Mouse (Mus musculus) midbrain, embryonic 15.5 days (tissue): ENCODE results near the gene Nop14. TPM values are rescaled to one million over a fixed set of nuclear protein-coding genes. Genes with fewer than 3 reads are reported as not detected.
"Not testable (repeated sequence)": the region's sequence is repeated elsewhere in the genome, so short reads cannot be mapped to it uniquely, and the experiment has no call there.

ENCODE experiments used
- ATAC-seq: fragments of 200-750 bp; cut with Nextera tagmentation; replicated peaks from 2 replicates; pipeline ENCODE4 v1.8.0; 2017; ENCODE audit warnings: moderate TSS enrichment
- H3K27ac ChIP-seq: fragments of 300-500 bp; sonication (generic); 2 replicates; pipeline ENCODE4 v1.5.1; 2015; ENCODE audit warnings: mild to moderate bottlenecking, inconsistent platforms
- H3K27me3 ChIP-seq: fragments of 300-500 bp; sonication (generic); replicated peaks from 2 replicates; pipeline ENCODE4 v1.6.1; 2015; ENCODE audit warnings: inconsistent platforms
- H3K36me3 ChIP-seq: fragments of 300-500 bp; sonication (generic); replicated peaks from 2 replicates; pipeline ENCODE4 v1.6.1; 2015; ENCODE audit warnings: inconsistent platforms
- H3K4me1 ChIP-seq: fragments of 300-500 bp; sonication (generic); 2 replicates; pipeline ENCODE4 v1.6.1; 2015; ENCODE audit warnings: inconsistent platforms
- H3K4me2 ChIP-seq: fragments of 300-500 bp; sonication (generic); 2 replicates; pipeline ENCODE4 v1.6.1; 2015; ENCODE audit warnings: inconsistent platforms, mild to moderate bottlenecking, moderate library complexity
- H3K4me3 ChIP-seq: fragments of 300-500 bp; sonication (generic); 2 replicates; pipeline ENCODE4 v1.5.1; 2015; ENCODE audit warnings: mild to moderate bottlenecking, inconsistent platforms
- H3K9ac ChIP-seq: fragments of 300-500 bp; sonication (generic); 2 replicates; pipeline ENCODE4 v1.6.1; 2015; ENCODE audit warnings: mild to moderate bottlenecking, inconsistent platforms
- H3K9me3 ChIP-seq: fragments of 300-500 bp; sonication (generic); 2 replicates; pipeline ENCODE4 v1.6.1; 2016; ENCODE audit warnings: inconsistent platforms
- WGBS: fragments of 180-500 bp; shearing (Covaris S2); methylation state at CpG from one replicate; pipeline ENCODE4 v1.1.7; 2015; ENCODE audit warnings: mixed read lengths; 5-methylcytosine and 5-hydroxymethylcytosine counted together
- polyA plus RNA-seq: library from polyadenylated mRNA; unstranded; fragments of >200 nt; fragmentation: Nextera tagmentation; extraction: Ambion mirVana; gene quantifications from 2 replicates; pipeline ENCODE4 v1.2.1, GENCODE M21; 2015

Gene Nop14
- polyA plus RNA-seq, 1 experiment from 2014 or later: 20.2 TPM

DNA sequence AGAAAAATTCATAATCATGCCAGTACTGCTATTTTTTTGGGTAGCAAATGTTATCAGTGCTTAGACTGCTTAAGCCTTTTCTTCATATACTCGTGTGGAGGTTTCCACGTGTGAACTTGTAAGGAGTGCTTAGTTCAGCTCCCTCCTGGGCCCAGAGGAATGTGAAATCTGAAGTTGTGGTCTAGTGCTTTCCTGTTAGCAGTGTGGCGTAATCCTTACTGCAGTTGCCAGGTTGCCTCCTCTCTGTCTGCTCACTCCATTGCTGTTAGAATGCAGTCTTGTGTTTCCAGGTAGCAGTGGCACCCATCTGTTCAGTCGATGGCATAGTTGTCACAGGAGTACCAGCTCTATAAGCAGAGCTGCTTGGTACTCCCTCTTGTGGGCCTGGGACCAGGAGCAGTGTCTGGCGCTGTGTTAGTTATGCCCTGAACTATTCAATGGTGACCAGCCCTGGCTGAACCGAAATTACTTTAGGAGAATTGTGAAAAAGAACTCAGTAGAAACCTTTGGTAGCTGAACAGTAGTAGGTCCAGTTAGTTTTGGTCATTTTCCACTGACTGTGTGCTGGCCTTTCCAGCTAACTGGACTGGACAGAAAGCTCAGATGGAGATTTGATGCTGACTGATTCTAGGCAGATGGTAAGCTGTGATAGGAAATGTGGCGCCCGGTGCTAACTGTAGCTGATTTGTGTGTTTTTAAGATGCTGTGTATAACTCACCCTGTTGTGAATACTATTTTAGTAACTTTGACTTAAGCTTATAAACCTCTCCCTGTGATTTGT lies 52.7 kb downstream of the Nop14 start:
- H3K9ac ChIP-seq: no peak overlapping the region
- no peaks in the 10 kb centered on the region for H3K4me1 ChIP-seq
- no peaks in the 10 kb centered on the region for H3K27me3 ChIP-seq
- 87% methylated on average over 8 of the region's 8 CpGs for WGBS
- H3K27ac ChIP-seq: no peak overlapping the region
- no peaks in the 10 kb centered on the region for H3K9me3 ChIP-seq
- no peak for ATAC-seq
- peaks cover 38% of the 10 kb centered on the region for H3K36me3 ChIP-seq
- no peak overlapping the region for H3K4me3 ChIP-seq
- H3K4me2 ChIP-seq: no peak overlapping the region

GRCm38 (mm10) chr5:34604576-34604975 lies 55.4 kb downstream of the Nop14 start:
- 95% methylated on average over 5 of the region's 5 CpGs for WGBS

GRCm38 (mm10) chr5:34593202-34593727 lies 66.7 kb downstream of the Nop14 start:
- Histone ChIP-seq H3K27me3 (no peaks in the 10 kb centered on the region), H3K4me3 (no peak overlapping the region), H3K4me1 (peaks cover 13% of the 10 kb centered on the region), H3K27ac (no peak overlapping the region), H3K9me3 (no peaks in the 10 kb centered on the region), H3K9ac (no peak overlapping the region), H3K4me2 (no peak overlapping the region), H3K36me3 (0 out of 2 replicates have a peak, but pooled peaks cover 3% of the 10 kb centered on the region)
- no peak for ATAC-seq
- 94% methylated on average over 9 of the region's 9 CpGs for WGBS

More at GRCm38 (mm10) chr5:34604576-34604975, 55.4 kb downstream of the Nop14 start:
- no peak overlapping the region for H3K4me2 ChIP-seq
- ATAC-seq: no peak
- H3K27ac ChIP-seq: no peak overlapping the region
- no peaks in the 10 kb centered on the region for H3K9me3 ChIP-seq
- H3K4me1 ChIP-seq: no peaks in the 10 kb centered on the region
- H3K36me3 ChIP-seq: peaks cover 24% of the 10 kb centered on the region; the same call in 1 of the 2 replicates
- H3K27me3 ChIP-seq: no peaks in the 10 kb centered on the region
- no peak overlapping the region for H3K4me3 ChIP-seq
- H3K9ac ChIP-seq: no peak overlapping the region

- Histone ChIP-seq H3K4me1 (peaks cover 16% of the 10 kb centered on the region), H3K4me2 (no peak overlapping the region), H3K9ac (no peak overlapping the region), H3K4me3 (no peak overlapping the region), H3K36me3 (no peaks in the 10 kb centered on the region), H3K27ac (no peak overlapping the region), H3K9me3 (no peaks in the 10 kb centered on the region), H3K27me3 (no peaks in the 10 kb centered on the region)
- WGBS: 94% methylated on average over 6 of the region's 6 CpGs
- no peak for ATAC-seq
These were observed 67.3 kb downstream of the Nop14 start for GRCm38 (mm10) chr5:34592666-34593065.

DNA sequence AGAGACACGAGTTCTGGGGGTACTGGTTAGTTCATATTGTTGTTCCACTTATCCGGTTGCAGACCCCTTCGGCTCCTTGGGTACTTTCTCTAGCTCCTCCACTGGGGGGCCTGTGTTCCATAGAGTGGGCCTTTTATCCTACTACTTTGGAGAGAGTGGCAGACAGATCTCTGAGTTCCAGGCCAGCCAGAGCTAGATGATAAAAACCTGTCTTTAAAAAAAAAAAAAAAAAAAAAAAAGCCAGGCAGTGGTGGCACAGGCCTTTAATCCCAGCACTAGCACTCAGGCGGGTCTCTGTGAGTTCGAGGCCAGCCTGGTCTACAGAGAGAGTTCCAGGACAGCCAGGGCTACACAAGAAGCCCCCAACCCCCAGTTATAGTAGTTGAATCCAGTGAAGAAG lies 67.7 kb downstream of the Nop14 start:
- H3K4me1 ChIP-seq: peaks cover 21% of the 10 kb centered on the region
- WGBS: 69% methylated on average over 5 of the region's 5 CpGs
- H3K9me3 ChIP-seq, H3K27me3 ChIP-seq, H3K27ac ChIP-seq, ATAC-seq, H3K9ac ChIP-seq, H3K4me2 ChIP-seq, H3K4me3 ChIP-seq, H3K36me3 ChIP-seq: not testable (repeated sequence)

DNA sequence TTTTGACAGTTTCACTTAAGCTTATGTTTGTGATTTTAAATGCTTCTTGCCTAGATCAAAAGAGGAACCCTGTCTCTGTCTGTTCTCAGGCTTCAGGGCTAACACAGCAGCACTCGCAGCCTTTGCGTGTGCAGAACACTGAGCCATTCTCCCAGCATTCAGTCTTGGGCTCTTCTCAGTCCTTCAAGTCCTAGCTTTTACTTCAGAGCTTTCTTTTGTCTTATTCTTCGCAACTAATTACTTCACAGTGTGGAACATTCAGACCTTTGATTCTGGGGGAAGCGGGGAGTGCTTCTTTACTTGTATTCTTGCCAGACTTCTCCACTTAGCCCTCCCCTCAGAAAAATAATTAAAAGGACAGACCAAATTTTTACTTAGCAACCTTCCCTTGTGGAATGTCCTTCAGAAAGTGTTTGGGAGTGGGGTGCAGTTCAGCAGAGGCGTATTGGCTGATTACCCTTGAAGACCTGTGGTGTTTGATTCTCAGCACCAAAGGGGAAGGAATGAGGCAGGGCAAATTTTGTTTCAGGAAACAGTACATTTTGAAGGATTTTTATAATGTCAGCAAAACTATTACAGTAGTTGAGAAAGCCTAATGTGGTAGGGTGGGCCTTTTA lies 68.5 kb downstream of the Nop14 start:
- H3K36me3 ChIP-seq: no peaks in the 10 kb centered on the region
- H3K4me2 ChIP-seq: no peak overlapping the region
- no peaks in the 10 kb centered on the region for H3K9me3 ChIP-seq
- H3K4me1 ChIP-seq: peaks cover 25% of the 10 kb centered on the region
- no peak overlapping the region for H3K4me3 ChIP-seq
- H3K27ac ChIP-seq: peak overlapping the region; percentile 30; the same call in 1 of the 2 replicates
- WGBS: 20% methylated on average over 5 of the region's 5 CpGs
- ATAC-seq: no peak
- no peaks in the 10 kb centered on the region for H3K27me3 ChIP-seq
- H3K9ac ChIP-seq: no peak overlapping the region

DNA sequence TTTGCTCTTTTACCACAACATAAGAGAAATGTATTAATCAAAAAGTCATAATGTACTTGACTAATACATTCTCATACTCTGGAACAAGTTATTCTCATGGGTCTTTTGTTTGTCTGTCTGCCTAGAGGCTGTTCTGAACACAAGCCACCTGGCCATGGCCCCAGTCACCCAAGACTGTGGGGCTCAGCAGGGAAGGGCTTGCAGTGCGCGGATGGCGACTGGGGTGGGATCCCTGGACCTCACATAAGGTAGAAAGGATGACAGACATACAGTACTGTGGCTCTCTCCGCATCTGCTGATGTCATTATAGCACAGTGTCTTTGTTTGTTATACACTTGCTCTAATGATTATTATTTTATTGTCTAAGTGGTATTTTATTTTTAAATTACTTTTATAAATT lies 69.2 kb downstream of the Nop14 start:
- no peaks in the 10 kb centered on the region for H3K9me3 ChIP-seq
- H3K27ac ChIP-seq: no peak overlapping the region
- no peak overlapping the region for H3K4me3 ChIP-seq
- no peaks in the 10 kb centered on the region for H3K27me3 ChIP-seq
- no peak overlapping the region for H3K9ac ChIP-seq
- H3K4me1 ChIP-seq: peaks cover 25% of the 10 kb centered on the region
- no peak overlapping the region for H3K4me2 ChIP-seq
- 28% methylated on average over 4 of the region's 4 CpGs for WGBS
- no peak for ATAC-seq
- no peaks in the 10 kb centered on the region for H3K36me3 ChIP-seq

- Histone ChIP-seq H3K4me2 (no peak overlapping the region), H3K27me3 (no peaks in the 10 kb centered on the region), H3K27ac (no peak overlapping the region), H3K36me3 (no peaks in the 10 kb centered on the region), H3K4me1 (peaks cover 25% of the 10 kb centered on the region), H3K9ac (no peak overlapping the region), H3K4me3 (no peak overlapping the region), H3K9me3 (no peaks in the 10 kb centered on the region)
- ATAC-seq: no peak
- WGBS: 5% methylated on average over 5 of the region's 5 CpGs
These were observed 69.9 kb downstream of the Nop14 start for GRCm38 (mm10) chr5:34590059-34590458.

Other genes with a start within 250 kb of the Nop14 start
- 10.9 and 13.0 TPM in 2 replicates for gene Tnip2, start 146.2 kb downstream of the Nop14 start, polyA plus RNA-seq
- 25.4 and 25.9 TPM in 2 replicates for gene Sh3bp2, start 134.3 kb downstream of the Nop14 start, polyA plus RNA-seq
- gene Add1, start 86.5 kb downstream of the Nop14 start, polyA plus RNA-seq: 218 and 221 TPM in 2 replicates
- gene Mfsd10, start 22.9 kb downstream of the Nop14 start, polyA plus RNA-seq: 106 and 118 TPM in 2 replicates
- gene Grk4, start 231 bp upstream of the Nop14 start, polyA plus RNA-seq: 2.7 and 2.8 TPM in 2 replicates
- 15.8 and 17.1 TPM in 2 replicates for gene Htt, start 101.6 kb upstream of the Nop14 start, polyA plus RNA-seq
- 6.5 and 6.8 TPM in 2 replicates for gene Msantd1, start 247.9 kb upstream of the Nop14 start, polyA plus RNA-seq